Mouse (Mus musculus) embryonic fibroblast, embryonic 13.5 days (primary cell): ENCODE data around the gene Cnpy1. TPM values are rescaled to one million over a fixed set of nuclear protein-coding genes. Genes with fewer than 3 reads are reported as not detected.

Source experiments
- H3K27ac ChIP-seq: 2 replicates; pipeline ENCODE4 v1.5.1; 2012; ENCODE audit warnings: low read length, control low read depth, inconsistent platforms; ENCODE audit not compliant: insufficient read depth
- H3K4me1 ChIP-seq: 2 replicates; pipeline ENCODE4 v1.6.1; 2011; ENCODE audit warnings: low read length; ENCODE audit not compliant: control insufficient read depth, insufficient read depth
- H3K4me3 ChIP-seq: 2 replicates; pipeline ENCODE4 v1.5.1; 2011; ENCODE audit warnings: mild to moderate bottlenecking, control low read depth, low read length; ENCODE audit not compliant: insufficient read depth
- CTCF ChIP-seq: IDR thresholded peaks from 2 replicates; pipeline ENCODE4 v1.5.1; 2011; ENCODE audit warnings: mild to moderate bottlenecking, control low read depth, low read length, moderate library complexity, borderline replicate concordance; ENCODE audit not compliant: insufficient read depth
- POLR2A ChIP-seq: IDR thresholded peaks from 2 replicates; pipeline ENCODE4 v1.6.1; 2011; ENCODE audit warnings: low read depth, mild to moderate bottlenecking, control low read depth, low read length, moderate library complexity
- polyA plus RNA-seq: library from polyadenylated mRNA; stranded (reverse); fragments of >200 nt; gene quantifications from 2 replicates; pipeline ENCODE4 v1.2.4, GENCODE M21; 2011; ENCODE audit warnings: low read depth; ENCODE audit not compliant: missing spikeins, insufficient read length

Gene Cnpy1
- polyA plus RNA-seq, 1 experiment: not detected

DNA sequence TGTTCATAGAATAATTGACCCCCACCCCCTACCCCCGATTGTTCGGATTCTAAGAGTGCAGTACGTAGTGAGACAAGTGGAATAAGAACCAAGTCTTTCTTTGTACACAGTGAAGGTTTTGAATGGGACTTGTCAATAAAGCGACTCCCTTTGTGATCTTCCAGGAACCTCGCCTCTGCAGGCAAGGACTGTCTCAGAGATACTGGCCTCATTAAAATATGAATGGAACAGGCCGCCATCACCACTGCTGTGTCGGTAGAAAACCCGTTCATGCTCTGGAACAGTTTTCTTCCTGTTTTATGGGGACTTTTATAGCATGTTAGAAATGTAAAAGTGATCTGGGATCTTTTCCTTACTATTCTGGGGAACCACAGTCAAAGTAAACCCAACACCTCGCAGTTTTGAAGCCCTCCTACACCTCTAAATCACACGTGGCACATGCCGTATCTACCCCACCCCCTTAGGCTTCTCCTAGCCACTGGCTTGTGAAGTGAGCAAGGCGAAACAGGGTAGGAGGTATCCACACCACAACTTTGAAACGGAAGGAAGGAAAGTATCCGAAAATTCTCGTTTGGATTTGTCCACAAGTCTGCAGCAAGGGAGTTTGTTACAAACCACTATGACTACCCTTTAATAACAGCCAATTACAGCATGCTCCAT lies 33.8 kb downstream of the Cnpy1 start:
- Histone ChIP-seq H3K27ac (no peak overlapping the region), H3K4me1 (no peaks in the 10 kb centered on the region), H3K4me3 (no peak overlapping the region)
- TF ChIP-seq POLR2A (no peak), CTCF (no peak)

DNA sequence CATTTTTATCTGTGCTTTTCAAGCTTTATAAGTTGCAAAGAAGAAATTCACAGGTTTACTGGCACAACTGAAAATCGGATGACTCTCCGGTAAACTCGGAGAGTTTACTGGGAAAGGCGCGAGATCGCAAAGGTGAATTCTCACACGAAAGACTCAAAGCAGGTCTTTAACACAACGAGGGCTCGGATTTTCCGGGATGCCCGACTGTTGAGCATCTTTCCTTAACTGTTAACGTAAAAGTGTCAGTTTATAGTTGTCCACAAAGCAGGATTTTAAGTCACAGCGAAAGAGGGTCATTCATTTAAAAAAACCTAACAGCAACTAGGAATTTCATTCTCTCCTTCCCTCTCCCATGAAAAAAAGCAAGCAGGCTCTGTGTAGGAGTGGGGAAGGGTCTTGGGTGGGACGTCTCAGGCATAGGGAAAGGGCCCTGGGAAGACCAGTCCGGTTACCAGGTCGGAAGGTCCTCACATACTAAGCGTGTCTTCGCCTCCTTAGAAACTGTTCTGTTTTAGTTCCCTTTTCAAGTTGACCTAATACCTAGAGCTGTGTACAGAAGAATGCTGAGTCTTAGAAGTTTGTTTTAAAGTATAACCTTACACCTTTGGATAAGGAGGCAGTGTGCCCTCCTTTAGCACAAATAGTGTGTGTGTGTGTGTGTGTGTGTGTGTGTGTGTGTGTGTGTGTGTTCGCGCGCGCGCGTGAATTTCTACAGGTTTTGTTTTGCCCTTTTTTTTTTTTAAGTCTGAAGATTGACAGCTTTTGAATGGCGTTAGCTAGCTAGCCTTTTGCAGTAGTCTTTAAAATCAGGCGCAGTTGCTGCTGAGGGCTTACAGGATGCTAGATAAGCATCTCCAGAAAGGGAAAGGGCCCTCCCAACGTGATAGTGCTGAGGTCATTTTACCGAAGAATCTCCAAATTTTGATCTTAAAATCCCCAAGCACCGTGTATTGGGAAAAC lies 34.7 kb downstream of the Cnpy1 start:
- Histone ChIP-seq H3K27ac (no peak overlapping the region), H3K4me1 (no peaks in the 10 kb centered on the region), H3K4me3 (no peak overlapping the region)
- TF ChIP-seq CTCF (no peak), POLR2A (no peak)

DNA sequence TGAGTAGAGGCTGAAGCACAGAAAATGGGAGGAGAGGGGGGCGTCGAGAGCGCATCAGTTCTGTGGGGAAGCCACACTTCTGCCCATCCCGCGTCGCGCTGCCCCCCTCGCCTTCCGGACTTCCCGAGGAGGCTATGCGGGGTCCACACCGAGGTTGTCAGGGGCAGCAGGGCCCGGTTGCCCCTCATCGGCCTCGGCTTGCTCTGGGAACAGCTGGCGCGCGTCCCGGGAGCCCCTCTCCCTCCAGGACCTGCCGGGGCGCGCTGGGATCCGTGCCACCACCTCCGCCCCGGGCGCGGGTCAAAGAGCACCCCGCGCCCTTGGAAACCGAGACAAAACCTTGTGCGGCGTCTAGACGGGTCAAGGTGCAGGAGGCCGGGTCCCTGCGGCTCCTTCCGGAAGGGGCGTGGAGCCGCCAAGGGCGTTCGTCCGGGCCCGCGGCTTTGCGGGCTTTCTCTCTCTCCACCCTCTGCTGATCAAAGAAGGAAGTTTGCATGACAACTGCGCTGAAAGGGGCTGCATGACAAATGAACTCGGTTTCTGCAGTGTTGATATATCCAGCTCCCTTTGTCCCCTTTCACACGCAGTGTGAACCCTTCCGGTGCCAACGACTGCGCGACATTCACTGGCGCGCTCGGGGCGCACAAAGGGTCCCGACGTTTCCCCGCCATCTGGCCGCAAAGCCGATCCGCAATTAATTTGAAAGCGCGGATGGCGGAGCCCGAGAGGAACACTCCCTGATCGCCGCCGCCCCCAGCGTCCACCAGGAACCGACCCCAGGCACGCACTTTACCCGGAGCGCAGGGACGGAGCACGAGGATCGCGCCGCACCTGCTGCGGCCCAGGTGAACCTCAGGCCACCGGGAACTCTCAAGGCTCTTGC lies 35.8 kb downstream of the Cnpy1 start:
- Histone ChIP-seq H3K4me3 (peak overlapping the region; percentile 13), H3K4me1 (no peaks in the 10 kb centered on the region), H3K27ac (no peak overlapping the region)
- no peak for TF ChIP-seq POLR2A
- TF ChIP-seq CTCF: no peak

DNA sequence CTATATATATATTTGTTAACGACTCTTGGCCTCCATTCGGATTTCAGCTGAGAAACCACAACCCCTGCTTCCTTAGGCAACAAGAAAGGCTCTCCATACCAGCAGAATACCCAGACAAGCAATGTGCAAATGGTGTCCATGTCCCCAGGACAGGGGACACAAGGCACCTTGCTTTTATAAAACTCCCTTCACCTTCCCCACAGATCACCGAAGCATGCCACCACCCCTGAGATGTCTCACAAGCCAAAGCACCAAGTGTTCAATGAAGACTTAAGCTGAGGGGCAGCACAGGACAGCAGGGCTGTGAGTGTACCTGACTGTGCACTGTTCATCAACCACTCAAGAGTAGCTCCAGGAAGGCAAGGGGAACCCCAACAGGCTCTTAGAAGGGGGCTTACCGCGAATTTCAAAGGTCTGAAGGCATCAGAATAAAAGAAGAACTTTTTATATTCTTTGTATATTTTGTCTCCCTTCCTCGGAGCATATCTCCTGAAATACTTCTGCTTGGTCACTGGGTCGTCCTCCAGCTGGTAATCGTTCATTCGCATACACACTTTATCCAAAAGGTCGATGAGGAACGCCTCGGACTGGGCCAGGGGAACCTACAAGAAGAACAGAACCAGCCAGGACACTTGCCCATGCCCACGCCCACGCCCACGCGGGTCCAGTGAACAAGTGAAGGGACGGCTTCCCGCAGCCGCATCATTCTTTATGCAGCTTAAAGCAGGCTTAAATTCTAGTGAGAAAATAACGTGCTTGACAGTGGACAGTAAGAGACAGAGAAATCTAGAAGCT lies 36.7 kb downstream of the Cnpy1 start:
- Histone ChIP-seq H3K4me1 (no peaks in the 10 kb centered on the region), H3K4me3 (no peak overlapping the region), H3K27ac (no peak overlapping the region)
- TF ChIP-seq CTCF (no peak), POLR2A (no peak)

DNA sequence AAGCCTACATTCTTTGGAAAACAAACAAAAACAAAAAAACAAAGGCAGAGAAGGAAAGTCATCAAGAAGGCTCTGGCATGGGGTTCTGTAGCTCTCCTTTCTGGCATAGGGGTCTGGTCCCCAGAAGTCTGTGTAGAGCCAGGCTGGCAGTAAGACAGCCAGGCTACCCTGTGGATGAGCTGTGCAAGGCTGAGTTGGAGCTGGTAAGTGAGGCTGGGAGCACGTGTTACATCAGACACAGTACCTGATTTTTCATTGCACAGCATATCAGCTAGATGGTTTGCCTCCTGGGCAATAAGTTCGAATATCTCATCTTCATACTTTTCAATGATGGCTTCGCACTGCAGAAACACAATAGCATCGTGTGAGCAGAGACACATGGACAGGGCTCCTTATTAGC lies 38.6 kb downstream of the Cnpy1 start:
- no peaks in the 10 kb centered on the region for H3K4me1 ChIP-seq
- no peak overlapping the region for H3K27ac ChIP-seq
- TF ChIP-seq CTCF (no peak), POLR2A (no peak)
- no peak overlapping the region for H3K4me3 ChIP-seq

DNA sequence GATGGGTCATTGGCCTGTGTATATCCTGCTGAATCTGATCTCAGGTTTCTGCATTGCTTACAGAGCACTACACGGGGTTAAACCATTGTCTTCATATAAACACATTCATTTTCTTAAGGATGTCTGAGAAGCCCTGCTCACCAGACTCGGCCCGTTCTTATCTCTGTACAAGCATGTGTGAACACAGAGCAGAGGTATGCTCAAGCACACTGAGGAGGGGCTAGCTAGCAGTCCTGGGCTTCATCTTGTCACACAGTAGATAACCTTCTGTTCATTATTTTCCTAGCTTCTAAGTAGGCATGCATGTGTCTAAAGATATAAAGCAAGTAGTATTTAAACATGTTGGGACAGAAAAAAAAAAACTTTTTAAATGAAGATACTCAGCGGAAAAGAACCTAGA lies 39.2 kb downstream of the Cnpy1 start:
- TF ChIP-seq POLR2A: no peak
- no peak for TF ChIP-seq CTCF

DNA sequence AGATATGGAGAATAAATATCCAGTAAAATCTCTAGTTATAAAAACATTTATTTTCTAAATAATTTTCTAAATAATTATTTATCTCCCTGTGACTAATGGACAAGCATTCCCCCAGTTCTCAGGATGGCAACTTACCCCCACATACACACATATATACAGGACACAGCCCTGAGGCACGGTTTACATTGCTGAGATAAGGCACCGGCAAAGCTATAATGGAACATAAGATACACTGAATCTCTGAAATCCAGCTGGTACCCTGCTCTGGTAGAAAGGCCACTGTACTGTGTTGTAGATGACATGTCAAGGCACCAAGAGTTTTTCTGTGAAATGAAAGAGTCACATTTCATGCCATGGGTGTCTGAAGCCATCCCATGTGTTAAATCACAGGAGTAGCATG lies 40.9 kb downstream of the Cnpy1 start:
- Histone ChIP-seq H3K4me3 (no peak overlapping the region), H3K4me1 (no peaks in the 10 kb centered on the region), H3K27ac (no peak overlapping the region)
- TF ChIP-seq POLR2A (no peak), CTCF (no peak)

More for the DNA sequence above, 39.2 kb downstream of the Cnpy1 start:
- Histone ChIP-seq H3K27ac (no peak overlapping the region), H3K4me3 (no peak overlapping the region), H3K4me1 (no peaks in the 10 kb centered on the region)

DNA sequence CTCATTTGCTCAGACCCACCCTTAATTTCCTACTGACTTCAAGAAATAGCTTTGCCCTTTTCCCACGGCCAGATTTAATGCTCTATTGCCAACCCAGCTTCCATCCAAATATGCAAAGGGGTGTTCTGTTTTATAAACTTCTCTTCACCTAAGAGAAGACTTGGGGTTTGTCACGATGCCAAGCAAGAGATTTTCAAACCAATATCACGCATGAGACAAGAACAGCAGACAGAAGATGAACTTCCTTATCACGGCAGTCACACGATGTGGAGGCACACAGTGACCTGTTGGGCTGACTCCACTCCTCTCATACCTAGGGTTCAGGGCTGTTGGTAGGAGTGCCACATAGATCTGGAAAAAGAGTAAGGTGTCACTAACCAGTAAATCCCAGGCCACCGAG lies 42.5 kb downstream of the Cnpy1 start:
- Histone ChIP-seq H3K4me3 (no peak overlapping the region), H3K27ac (no peak overlapping the region), H3K4me1 (no peaks in the 10 kb centered on the region)
- no peak for TF ChIP-seq CTCF
- TF ChIP-seq POLR2A: no peak

DNA sequence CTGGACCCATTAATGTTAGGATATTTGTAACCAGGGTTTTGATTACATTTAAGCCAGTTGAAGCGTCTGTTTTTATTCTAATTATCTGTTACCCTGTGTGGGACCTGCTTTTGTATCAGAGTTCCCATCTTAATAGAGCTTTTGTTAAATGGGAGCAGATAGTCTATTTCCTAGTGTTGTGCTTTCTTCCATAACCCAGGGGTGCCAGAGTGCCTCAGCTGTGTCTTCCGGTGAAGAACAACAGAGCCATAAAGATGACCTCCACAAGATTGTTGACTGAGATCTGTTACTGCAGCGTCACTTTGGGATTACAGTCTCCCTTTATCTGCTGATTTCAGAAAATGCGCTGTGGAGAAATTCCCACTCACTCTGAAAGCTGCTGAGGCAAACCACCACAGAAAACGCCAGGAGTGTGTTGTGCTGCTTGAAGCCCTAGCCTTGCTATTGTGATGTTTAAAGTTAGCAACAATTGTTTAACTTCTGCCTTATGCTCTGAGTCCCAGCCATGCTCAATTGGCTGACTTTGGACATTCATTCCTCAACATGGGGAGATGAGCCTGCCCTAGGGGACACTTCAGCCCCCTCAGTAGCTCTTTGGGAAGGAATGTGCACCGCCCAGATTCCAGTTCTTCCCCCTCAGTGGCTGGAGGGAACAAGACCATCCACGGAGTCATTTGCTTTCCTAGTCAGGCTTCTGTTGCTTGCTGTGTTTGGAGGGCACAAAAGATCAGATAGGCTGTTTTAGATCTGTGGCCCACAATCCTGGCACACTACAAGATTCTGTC lies 46.3 kb downstream of the Cnpy1 start:
- no peak for TF ChIP-seq POLR2A
- TF ChIP-seq CTCF: no peak
- no peaks in the 10 kb centered on the region for H3K4me1 ChIP-seq
- H3K4me3 ChIP-seq: no peak overlapping the region
- no peak overlapping the region for H3K27ac ChIP-seq
